Mouse (Mus musculus) E14TG2a.4 (cell line): Measurements from ENCODE around the gene Pank2.
A peak's percentile ranks its signal among the peaks of the same experiment; 100 is the strongest.

ENCODE experiments used
- H3K27me3 ChIP-seq: 2 replicates; pipeline ENCODE4 v1.6.1; 2014; ENCODE audit warnings: low read length, control low read depth; ENCODE audit not compliant: insufficient read depth
- H3K36me3 ChIP-seq: 2 replicates; pipeline ENCODE4 v1.6.1; 2014; ENCODE audit warnings: low read length, control low read depth; ENCODE audit not compliant: insufficient read depth
- H3K4me1 ChIP-seq: replicated peaks from 2 replicates; pipeline ENCODE4 v1.6.1; 2014; ENCODE audit warnings: low read depth, low read length, control low read depth
- H3K4me3 ChIP-seq: replicated peaks from 2 replicates; pipeline ENCODE4 v1.5.1; 2014; ENCODE audit warnings: mild to moderate bottlenecking, low read length
- H3K9me3 ChIP-seq: 2 replicates; pipeline ENCODE4 v1.6.1; 2014; ENCODE audit warnings: low read length, control low read depth
- CTCF ChIP-seq: conservative IDR thresholded peaks from 2 replicates; pipeline ENCODE4 v1.5.1; 2014; ENCODE audit warnings: low read length
- NANOG ChIP-seq: IDR thresholded peaks from 2 replicates; pipeline ENCODE4 v1.6.1; 2014; ENCODE audit warnings: borderline replicate concordance, low read length, mixed read lengths
- POU5F1 ChIP-seq: IDR thresholded peaks from 2 replicates; pipeline ENCODE4 v1.6.1; 2014; ENCODE audit warnings: low read length, borderline replicate concordance

The Pank2 gene

DNA sequence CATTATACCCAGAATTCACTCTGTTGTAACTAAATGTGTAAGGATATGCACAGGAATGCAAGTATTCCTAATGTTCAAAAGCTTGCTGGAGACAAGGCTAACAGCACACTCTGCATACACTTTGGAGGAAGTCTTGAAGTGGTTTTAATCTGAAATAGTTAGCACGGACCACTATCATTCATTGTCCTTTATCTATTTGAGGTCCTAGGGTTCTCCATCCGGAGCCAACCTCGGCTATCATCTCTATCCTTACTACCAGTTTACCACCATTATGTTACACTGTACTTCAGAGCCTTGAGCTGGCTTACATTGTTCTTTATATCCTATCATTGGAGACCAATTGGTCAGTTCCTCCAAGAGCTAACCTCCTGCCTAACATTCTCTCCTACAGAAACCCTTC, 35.1 kb upstream of the Pank2 start:
- Histone ChIP-seq H3K4me1 (peaks cover 27% of the 10 kb centered on the region), H3K36me3 (no peaks in the 10 kb centered on the region), H3K9me3 (no peaks in the 10 kb centered on the region), H3K4me3 (no peak overlapping the region), H3K27me3 (no peaks in the 10 kb centered on the region)
- no peak for TF ChIP-seq NANOG
- TF ChIP-seq POU5F1: no peak
- TF ChIP-seq CTCF: no peak

DNA sequence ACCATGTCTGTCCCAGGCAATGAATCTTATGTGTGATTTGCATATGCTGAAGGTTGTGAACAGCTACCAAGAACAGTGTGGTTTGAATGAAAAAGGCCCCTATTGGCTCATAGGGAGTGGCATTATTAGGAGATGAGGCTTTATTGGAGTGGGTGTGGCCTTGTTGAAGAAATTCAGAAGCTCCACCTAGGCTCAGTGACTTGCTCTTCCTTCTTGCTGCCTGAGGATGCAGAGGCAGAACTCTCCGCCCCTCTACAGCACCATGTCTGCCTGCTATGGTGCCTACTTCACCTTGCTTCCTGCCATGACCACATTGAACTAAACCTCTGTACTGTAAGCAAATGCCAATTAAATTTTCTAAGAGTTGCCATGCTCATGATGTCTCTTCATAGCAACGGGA, 29.7 kb upstream of the Pank2 start:
- no peak for TF ChIP-seq NANOG
- no peak for TF ChIP-seq CTCF
- no peak for TF ChIP-seq POU5F1
- Histone ChIP-seq H3K4me1 (peaks cover 57% of the 10 kb centered on the region), H3K4me3 (peak overlapping the region; percentile 87), H3K27me3 (no peaks in the 10 kb centered on the region), H3K36me3 (peaks cover 19% of the 10 kb centered on the region), H3K9me3 (no peaks in the 10 kb centered on the region)

GRCm38 (mm10) chr2:131233307-131234126, 28.8 kb upstream of the Pank2 start, which contains the start of gene Mavs:
Gene Mavs, plus strand, starts transcription at chr2:131234063.
- peaks cover 57% of the 10 kb centered on the region for H3K4me1 ChIP-seq
- no peak for TF ChIP-seq POU5F1
- peaks cover 27% of the 10 kb centered on the region for H3K36me3 ChIP-seq
- no peaks in the 10 kb centered on the region for H3K27me3 ChIP-seq
- no peaks in the 10 kb centered on the region for H3K9me3 ChIP-seq
- peak within 1 kb of the TSS; percentile 87 for H3K4me3 ChIP-seq

DNA sequence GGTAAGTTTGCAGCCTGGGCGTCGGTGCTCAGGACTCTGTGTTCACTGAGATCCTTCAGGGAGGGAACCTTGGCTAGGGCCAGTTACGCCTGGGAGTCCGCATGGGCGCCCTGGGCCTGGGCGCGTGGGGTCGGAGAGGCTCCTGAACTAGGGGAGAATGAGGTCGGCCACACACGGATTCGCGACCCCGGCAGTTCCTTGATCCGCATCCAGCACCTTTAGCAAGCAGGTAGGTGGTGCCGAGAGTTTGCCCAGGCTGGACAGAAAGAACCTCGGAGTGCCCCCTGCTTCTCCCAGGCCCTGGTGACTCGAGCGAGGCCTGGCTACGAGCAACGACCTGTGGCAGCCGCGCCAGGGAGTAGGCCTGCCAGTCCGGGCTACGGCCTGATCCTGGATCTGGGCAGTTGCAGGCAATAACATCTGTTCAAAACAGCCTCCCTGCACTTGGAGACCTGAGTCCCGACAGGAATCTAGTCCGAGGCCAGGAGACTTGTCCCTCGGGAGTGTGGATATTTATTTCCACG, 28.1 kb upstream of the Pank2 start:
- H3K4me3 ChIP-seq: peak overlapping the region; percentile 87
- peaks cover 52% of the 10 kb centered on the region for H3K4me1 ChIP-seq
- H3K9me3 ChIP-seq: no peaks in the 10 kb centered on the region
- TF ChIP-seq POU5F1 (no peak), NANOG (no peak), CTCF (no peak)
- H3K36me3 ChIP-seq: peaks cover 34% of the 10 kb centered on the region
- H3K27me3 ChIP-seq: no peaks in the 10 kb centered on the region

DNA sequence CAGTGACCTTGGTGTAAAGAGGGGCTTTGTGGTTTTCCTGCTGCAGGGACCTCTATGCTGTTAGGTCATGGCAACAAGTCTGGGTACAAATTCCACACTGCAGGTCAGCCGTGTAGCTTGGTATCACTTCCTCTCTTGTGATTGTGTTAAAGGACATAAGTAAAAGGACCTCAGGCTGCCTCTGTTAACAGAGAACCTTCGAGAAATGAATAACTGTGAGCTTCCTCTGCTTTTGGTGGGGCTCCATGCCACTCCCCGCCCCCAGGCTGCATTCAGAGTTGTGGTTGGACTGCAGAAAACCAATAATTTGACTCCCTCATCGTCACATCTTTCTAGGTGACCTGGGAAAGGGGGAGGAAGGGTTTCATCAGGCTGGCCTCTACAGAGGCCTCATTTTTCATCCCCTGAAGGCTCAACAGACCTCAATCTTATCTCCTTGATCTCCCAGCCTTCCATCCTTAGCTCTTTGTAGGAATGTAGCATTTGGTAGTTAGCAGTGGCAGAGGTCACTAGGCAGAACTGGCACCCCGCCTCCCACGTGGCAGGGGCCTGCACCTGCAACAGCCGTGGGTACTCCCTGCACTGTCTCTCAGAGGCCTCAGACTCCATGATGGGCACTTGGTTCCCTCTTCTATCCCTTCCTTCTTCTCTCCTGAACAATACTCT, 27.2 kb upstream of the Pank2 start:
- Histone ChIP-seq H3K36me3 (peaks cover 43% of the 10 kb centered on the region), H3K27me3 (no peaks in the 10 kb centered on the region), H3K4me3 (peak overlapping the region; percentile 87), H3K9me3 (no peaks in the 10 kb centered on the region), H3K4me1 (peaks cover 54% of the 10 kb centered on the region)
- no peak for TF ChIP-seq NANOG
- no peak for TF ChIP-seq CTCF
- no peak for TF ChIP-seq POU5F1

- no peaks in the 10 kb centered on the region for H3K9me3 ChIP-seq
These were observed 20.1 kb upstream of the Pank2 start for GRCm38 (mm10) chr2:131242180-131242579.

DNA sequence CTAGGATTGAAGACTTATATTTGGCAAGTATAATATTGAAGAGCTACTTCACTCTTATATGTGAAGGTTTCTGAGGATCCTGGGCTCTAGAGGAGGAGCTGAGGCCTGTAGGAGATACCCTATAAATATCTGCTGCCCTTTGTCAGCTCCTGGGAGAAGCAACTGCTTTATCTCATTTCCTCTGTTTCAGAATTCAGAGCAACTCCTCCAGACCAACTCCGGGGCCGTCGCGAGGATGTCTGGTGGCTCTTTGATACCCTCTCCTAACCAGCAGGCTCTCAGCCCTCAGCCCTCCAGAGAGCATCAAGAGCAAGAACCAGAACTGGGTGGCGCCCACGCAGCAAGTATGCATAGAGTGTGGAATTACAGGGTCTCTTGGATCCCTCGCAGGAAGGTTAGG, 19.4 kb upstream of the Pank2 start:
- no peak for TF ChIP-seq NANOG
- no peak for TF ChIP-seq CTCF
- no peak for TF ChIP-seq POU5F1
- H3K4me1 ChIP-seq: peaks cover 34% of the 10 kb centered on the region
- peaks cover 99% of the 10 kb centered on the region for H3K36me3 ChIP-seq

More at GRCm38 (mm10) chr2:131242180-131242579, 20.1 kb upstream of the Pank2 start:
- Histone ChIP-seq H3K36me3 (peaks cover 99% of the 10 kb centered on the region), H3K4me3 (no peak overlapping the region), H3K4me1 (peaks cover 34% of the 10 kb centered on the region), H3K27me3 (no peaks in the 10 kb centered on the region)
- no peak for TF ChIP-seq CTCF
- no peak for TF ChIP-seq NANOG
- TF ChIP-seq POU5F1: no peak

DNA sequence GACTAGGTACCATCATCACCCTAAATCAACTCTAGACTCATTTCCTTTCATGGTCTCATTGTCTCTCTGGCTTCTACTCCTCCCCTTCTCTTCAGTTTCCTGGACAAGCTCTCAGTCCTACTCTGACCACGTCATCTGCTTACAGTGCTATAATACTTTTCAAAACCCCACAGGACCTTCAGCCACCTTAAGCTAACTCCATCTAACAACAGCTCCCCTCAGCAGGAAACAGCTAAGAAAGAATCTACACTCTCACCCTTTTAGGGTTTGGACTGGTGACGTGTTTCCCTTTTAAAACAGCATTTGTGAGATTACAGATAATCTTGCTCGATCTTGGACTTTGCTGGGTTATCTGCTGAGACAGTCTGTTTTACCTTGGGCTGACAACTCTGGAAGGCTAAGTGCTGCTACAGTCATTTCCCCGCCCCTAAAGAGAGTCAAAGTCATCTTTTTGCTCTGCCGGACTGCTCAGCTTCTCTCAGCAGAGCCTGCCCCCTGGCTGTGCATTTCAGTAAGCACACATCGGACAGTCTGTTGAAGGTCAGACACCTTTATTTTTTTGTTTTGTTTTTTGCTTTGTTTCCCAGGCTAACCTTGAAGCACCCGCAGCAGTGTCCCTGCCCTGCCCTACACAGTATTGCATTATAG, 8.5 kb upstream of the Pank2 start:
- H3K4me3 ChIP-seq: no peak overlapping the region
- no peak for TF ChIP-seq NANOG
- TF ChIP-seq POU5F1: no peak
- peak; percentile 63 for TF ChIP-seq CTCF
- peaks cover 1% of the 10 kb centered on the region for H3K36me3 ChIP-seq
- peaks cover 42% of the 10 kb centered on the region for H3K4me1 ChIP-seq
- no peaks in the 10 kb centered on the region for H3K27me3 ChIP-seq
- H3K9me3 ChIP-seq: no peaks in the 10 kb centered on the region

More for the DNA sequence above, 19.4 kb upstream of the Pank2 start:
- no peaks in the 10 kb centered on the region for H3K9me3 ChIP-seq
- H3K4me3 ChIP-seq: no peak overlapping the region
- no peaks in the 10 kb centered on the region for H3K27me3 ChIP-seq
